Mouse (Mus musculus): ENCODE data around the gene Cpt1c. TPM values are rescaled to one million over a fixed set of nuclear protein-coding genes. Genes with fewer than 3 reads are reported as not detected.
A peak's percentile ranks its signal among the peaks of the same experiment; 100 is the strongest.

The Cpt1c gene
- polyA plus RNA-seq, 1 experiment from 2014 or later, result 52.2 TPM

DNA sequence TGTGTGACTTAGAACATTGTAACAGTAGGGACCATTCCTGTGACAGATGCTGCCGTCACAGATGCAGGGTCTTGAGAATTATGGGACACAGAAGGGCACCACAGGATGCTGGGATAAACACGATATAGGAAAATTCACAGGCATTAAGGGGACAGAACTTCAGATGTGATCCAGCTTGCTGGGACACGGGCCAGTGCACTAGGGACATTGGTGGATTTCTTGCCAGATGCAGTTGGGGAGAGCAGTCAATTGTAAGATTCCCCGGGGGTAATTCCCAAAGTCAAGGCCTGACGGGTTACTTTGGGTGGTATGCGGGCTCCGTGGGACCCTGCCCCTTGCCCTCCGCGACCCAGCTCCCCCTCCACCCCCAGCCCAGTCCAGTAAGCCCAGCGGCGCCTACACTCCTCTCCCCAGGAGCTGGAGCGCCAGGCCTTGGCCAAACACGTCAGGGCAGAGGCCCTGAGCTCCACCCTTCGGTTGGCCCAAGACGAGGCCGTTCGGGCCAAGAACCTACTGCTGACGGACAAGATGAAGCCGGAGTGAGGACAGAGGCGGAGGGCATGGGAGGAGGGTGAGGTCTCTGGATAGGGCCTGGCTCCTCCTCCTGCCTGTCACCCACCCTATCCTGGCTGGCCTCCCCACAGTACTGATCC, 17.3 kb downstream of the Cpt1c start:
- peak overlapping the region; percentile 19 for H3K9ac ChIP-seq

DNA sequence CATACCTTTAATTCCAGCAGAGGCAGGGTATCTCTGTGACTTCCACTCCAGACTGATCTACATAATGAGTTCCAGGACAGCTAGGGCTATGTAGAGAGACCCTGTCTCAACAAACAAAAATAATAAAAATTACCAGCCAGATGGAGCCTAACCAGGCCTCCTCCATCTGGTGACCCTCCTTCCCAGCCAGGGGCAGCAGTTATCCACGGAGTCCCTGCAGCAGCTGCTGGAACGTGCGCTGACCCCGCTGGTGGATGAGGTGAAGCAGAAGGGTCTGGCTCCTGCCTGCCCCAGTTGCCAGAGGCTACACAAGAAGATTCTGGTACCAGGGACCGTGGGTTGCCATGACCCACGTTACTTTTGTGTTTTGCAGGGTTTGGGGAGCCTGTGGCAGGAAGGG, 18.4 kb downstream of the Cpt1c start:
- H3K27me3 ChIP-seq, result peaks cover 21% of the 10 kb centered on the region
- no peak overlapping the region for H3K4me2 ChIP-seq
- no peak overlapping the region for H3K4me3 ChIP-seq
- ATAC-seq (ENCODE audit: low FRiP score), result no peak
- H3K4me1 ChIP-seq (replicated peaks), result peaks cover 27% of the 10 kb centered on the region
- 58% methylated on average over 6 of the region's 6 CpGs for WGBS
- H3K9ac ChIP-seq, result peak overlapping the region; percentile 19; the same call in 1 of the 2 replicates
- no peaks in the 10 kb centered on the region for H3K9me3 ChIP-seq
- H3K27ac ChIP-seq, result peak overlapping the region; percentile 40; the same call in 1 of the 2 replicates
- H3K36me3 ChIP-seq, result peaks cover 28% of the 10 kb centered on the region

More for the DNA sequence above, 17.3 kb downstream of the Cpt1c start:
- Histone ChIP-seq H3K36me3 (peaks cover 38% of the 10 kb centered on the region), H3K4me3 (no peak overlapping the region), H3K9me3 (no peaks in the 10 kb centered on the region), H3K27ac (peak overlapping the region; percentile 72), H3K4me2 (no peak overlapping the region), H3K27me3 (peaks cover 10% of the 10 kb centered on the region; the same call in 1 of the 2 replicates), H3K4me1 (replicated peaks) (peaks cover 16% of the 10 kb centered on the region)
- no peak for ATAC-seq (ENCODE audit: low FRiP score)
- 74% methylated on average over 20 of the region's 20 CpGs for WGBS

GRCm38 (mm10) chr7:44955628-44956027, 19.0 kb downstream of the Cpt1c start:
- Histone ChIP-seq H3K9me3 (no peaks in the 10 kb centered on the region), H3K9ac (no peak overlapping the region), H3K4me3 (no peak overlapping the region), H3K4me1 (replicated peaks) (peaks cover 28% of the 10 kb centered on the region), H3K27ac (no peak overlapping the region), H3K27me3 (peaks cover 27% of the 10 kb centered on the region), H3K4me2 (no peak overlapping the region), H3K36me3 (peaks cover 21% of the 10 kb centered on the region)
- ATAC-seq (ENCODE audit: low FRiP score), result no peak
- 51% methylated on average over 5 of the region's 5 CpGs for WGBS

DNA sequence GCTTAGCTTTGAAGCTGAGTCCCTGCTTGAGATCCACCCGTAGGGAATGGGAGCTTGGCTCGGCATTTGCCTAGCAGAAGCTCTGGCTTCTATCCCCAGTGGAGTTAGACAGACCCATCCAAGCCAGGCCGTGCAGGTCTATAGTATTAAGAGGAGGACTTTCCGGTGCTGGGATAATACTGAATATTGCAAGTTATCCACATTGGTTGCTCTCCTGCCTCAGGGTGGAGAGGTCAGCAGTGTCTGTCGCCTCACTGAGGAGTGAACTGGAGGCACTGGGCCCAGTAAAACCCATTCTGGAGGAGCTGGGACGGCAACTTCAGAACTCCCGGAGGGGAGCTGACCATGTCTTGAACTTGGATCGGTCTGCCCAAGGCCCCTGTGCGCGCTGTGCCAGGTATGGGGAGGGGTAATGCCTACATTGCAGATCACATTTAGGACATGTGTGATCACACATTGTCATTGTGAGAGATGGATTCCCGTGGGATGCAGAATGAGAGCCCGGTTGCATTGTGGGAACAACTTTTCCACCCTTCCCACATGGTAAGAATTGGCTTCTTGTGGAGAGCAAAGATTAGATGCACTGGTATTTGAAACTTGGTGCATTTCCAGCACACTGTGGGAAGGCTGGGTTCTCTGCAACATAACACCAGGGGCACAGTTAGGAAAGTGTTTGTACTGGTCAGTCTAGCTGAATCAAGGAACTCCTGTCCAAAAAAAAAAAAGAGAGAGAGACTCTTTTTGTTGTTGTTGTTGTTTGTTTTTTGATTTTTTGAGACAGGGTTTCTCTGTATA, 20.4 kb downstream of the Cpt1c start:
- H3K4me2 ChIP-seq, result no peak overlapping the region
- H3K4me1 ChIP-seq (replicated peaks), result peaks cover 28% of the 10 kb centered on the region
- H3K4me3 ChIP-seq, result no peak overlapping the region
- no peaks in the 10 kb centered on the region for H3K9me3 ChIP-seq
- peaks cover 8% of the 10 kb centered on the region for H3K36me3 ChIP-seq
- no peak for ATAC-seq (ENCODE audit: low FRiP score)
- H3K27ac ChIP-seq, result no peak overlapping the region
- peaks cover 40% of the 10 kb centered on the region for H3K27me3 ChIP-seq
- WGBS, result 82% methylated on average over 12 of the region's 12 CpGs
- H3K9ac ChIP-seq, result no peak overlapping the region

DNA sequence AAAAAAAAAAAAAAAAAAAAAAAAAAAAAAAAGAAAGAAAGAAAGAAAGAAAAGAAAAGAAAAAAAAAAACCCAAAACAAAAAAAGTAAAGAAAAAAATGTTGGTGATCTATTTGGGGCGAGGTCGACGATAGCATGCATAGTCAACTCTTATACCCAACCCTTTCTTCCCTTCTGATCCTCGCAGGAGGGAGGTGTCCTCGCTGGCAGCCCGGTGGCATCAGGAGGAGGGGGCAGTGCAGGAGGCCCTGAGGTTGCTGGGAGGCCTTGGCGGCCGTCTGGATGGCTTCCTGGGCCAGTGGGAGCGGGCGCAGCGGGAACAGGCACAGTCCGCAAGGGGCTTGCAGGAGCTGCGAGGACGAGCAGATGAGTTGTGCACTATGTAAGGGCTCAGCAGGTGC, 21.1 kb downstream of the Cpt1c start:
- Histone ChIP-seq H3K9ac (no peak overlapping the region), H3K27me3 (peaks cover 46% of the 10 kb centered on the region), H3K4me1 (replicated peaks) (peaks cover 28% of the 10 kb centered on the region), H3K36me3 (peaks cover under 1% of the 10 kb centered on the region), H3K4me2 (no peak overlapping the region), H3K27ac (no peak overlapping the region), H3K4me3 (no peak overlapping the region), H3K9me3 (no peaks in the 10 kb centered on the region)
- 60% methylated on average over 14 of the region's 14 CpGs for WGBS
- no peak for ATAC-seq (ENCODE audit: low FRiP score)

GRCm38 (mm10) chr7:44952611-44953306, 21.9 kb downstream of the Cpt1c start:
- 7% methylated on average over 24 of the region's 24 CpGs for WGBS
- 0 out of 2 replicates have a peak overlapping the region, but pooled peaks have one; percentile 44 for H3K27ac ChIP-seq

GRCm38 (mm10) chr7:44951960-44952359, 22.7 kb downstream of the Cpt1c start:
- Histone ChIP-seq H3K36me3 (no peaks in the 10 kb centered on the region), H3K4me3 (peak overlapping the region; percentile 45), H3K4me1 (replicated peaks) (peaks cover 24% of the 10 kb centered on the region), H3K27ac (no peak overlapping the region), H3K4me2 (peak overlapping the region; percentile 70), H3K27me3 (peaks cover 53% of the 10 kb centered on the region), H3K9me3 (no peaks in the 10 kb centered on the region), H3K9ac (peak overlapping the region; percentile 71; the same call in 1 of the 2 replicates)
- no peak for ATAC-seq (ENCODE audit: low FRiP score)
- under 1% methylated on average over 10 of the region's 10 CpGs for WGBS

More at GRCm38 (mm10) chr7:44952611-44953306, 21.9 kb downstream of the Cpt1c start:
- H3K4me2 ChIP-seq, result peak overlapping the region; percentile 70
- H3K9me3 ChIP-seq, result no peaks in the 10 kb centered on the region
- H3K9ac ChIP-seq, result peak overlapping the region; percentile 71
- H3K4me3 ChIP-seq, result peak overlapping the region; percentile 45
- no peaks in the 10 kb centered on the region for H3K36me3 ChIP-seq
- peaks cover 28% of the 10 kb centered on the region for H3K4me1 ChIP-seq (replicated peaks)
- peaks cover 53% of the 10 kb centered on the region for H3K27me3 ChIP-seq
- ATAC-seq (ENCODE audit: low FRiP score), result peak; percentile 85

GRCm38 (mm10) chr7:44949922-44950321, 24.7 kb downstream of the Cpt1c start:
- Histone ChIP-seq H3K36me3 (no peaks in the 10 kb centered on the region), H3K27me3 (peaks cover 53% of the 10 kb centered on the region), H3K9me3 (no peaks in the 10 kb centered on the region), H3K9ac (no peak overlapping the region), H3K4me1 (replicated peaks) (peaks cover 21% of the 10 kb centered on the region), H3K27ac (no peak overlapping the region), H3K4me2 (no peak overlapping the region), H3K4me3 (no peak overlapping the region)
- ATAC-seq (ENCODE audit: low FRiP score), result no peak
- 76% methylated on average over 6 of the region's 6 CpGs for WGBS

GRCm38 (mm10) chr7:44942904-44943303, 31.7 kb downstream of the Cpt1c start, which contains the start of gene Tsks:
Gene Tsks, plus strand, starts transcription at chr7:44943204.
- Histone ChIP-seq H3K4me3 (no peak within 1 kb of the TSS), H3K9me3 (no peaks in the 10 kb centered on the region), H3K27me3 (peaks cover under 1% of the 10 kb centered on the region; the same call in 1 of the 2 replicates), H3K4me1 (replicated peaks) (no peaks in the 10 kb centered on the region), H3K9ac (no peak within 1 kb of the TSS), H3K27ac (no peak within 1 kb of the TSS), H3K4me2 (no peak within 1 kb of the TSS), H3K36me3 (no peaks in the 10 kb centered on the region)
- no peak for ATAC-seq (ENCODE audit: low FRiP score)
- WGBS, result 75% methylated on average over 7 of the region's 7 CpGs

DNA sequence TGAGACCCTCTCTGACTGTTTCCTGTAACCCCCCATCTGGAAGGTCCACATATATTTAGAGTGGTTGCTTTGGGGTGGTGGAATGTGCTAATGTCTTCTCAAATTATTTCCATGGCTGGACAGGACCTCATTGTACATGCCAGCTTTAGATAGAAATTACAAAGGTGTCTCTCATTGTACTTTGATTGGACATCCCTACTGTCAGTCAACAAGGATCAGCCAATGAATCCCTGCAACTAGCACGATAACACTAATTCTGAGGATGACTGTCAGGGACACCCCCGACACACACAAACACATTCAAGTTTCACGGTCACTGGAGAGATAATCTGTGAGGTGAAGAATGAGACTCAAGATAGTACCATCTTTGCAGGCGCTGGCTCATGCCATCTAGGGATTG, 36.0 kb downstream of the Cpt1c start:
- no peak overlapping the region for H3K9ac ChIP-seq
- H3K4me2 ChIP-seq, result no peak overlapping the region
- no peak overlapping the region for H3K4me3 ChIP-seq
- no peaks in the 10 kb centered on the region for H3K36me3 ChIP-seq
- no peaks in the 10 kb centered on the region for H3K4me1 ChIP-seq (replicated peaks)
- H3K27me3 ChIP-seq, result no peaks in the 10 kb centered on the region
- H3K9me3 ChIP-seq, result peaks cover 7% of the 10 kb centered on the region; the same call in 1 of the 2 replicates
- ATAC-seq (ENCODE audit: low FRiP score), result no peak
- no peak overlapping the region for H3K27ac ChIP-seq
- 91% methylated on average over 4 of the region's 4 CpGs for WGBS

GRCm38 (mm10) chr7:44929204-44930151, 45.2 kb downstream of the Cpt1c start, which contains the start of gene Ap2a1:
Gene Ap2a1, minus strand, starts transcription at chr7:44929496.
- H3K27ac ChIP-seq, result peak within 1 kb of the TSS; percentile 97
- peaks cover 29% of the 10 kb centered on the region for H3K4me1 ChIP-seq (replicated peaks)
- H3K9ac ChIP-seq, result peak within 1 kb of the TSS; percentile 96
- peak within 1 kb of the TSS; percentile 84 for H3K4me3 ChIP-seq
- peak; percentile 99 for ATAC-seq (ENCODE audit: low FRiP score)
- H3K4me2 ChIP-seq, result peak within 1 kb of the TSS; percentile 86
- H3K9me3 ChIP-seq, result no peaks in the 10 kb centered on the region
- H3K27me3 ChIP-seq, result no peaks in the 10 kb centered on the region
- WGBS, result under 1% methylated on average over 84 of the region's 84 CpGs
- peaks cover 20% of the 10 kb centered on the region for H3K36me3 ChIP-seq

Data from hindbrain, embryonic 13.5 days (tissue).